Mouse (Mus musculus): ENCODE results near the gene Cmbl. TPM values are rescaled to one million over a fixed set of nuclear protein-coding genes. Genes with fewer than 3 reads are reported as not detected.

The Cmbl gene
- total RNA-seq (2021), result 10 to 100 TPM; 28.0 to 31.2 TPM

GRCm38 (mm10) chr15:31565184-31565583, at the start of gene Cmbl:
Cmbl (plus strand) TSS chr15:31565389.
- DNase-seq (ENCODE audit: low spot score), result no peak
- intact Hi-C loops (cut with DNase I), result no loop called here

GRCm38 (mm10) chr15:31517186-31517585, 48.0 kb upstream of the Cmbl start:
- no peak for DNase-seq (ENCODE audit: low spot score)
- intact Hi-C loops (cut with DNase I), result loop anchor here (2.0 kb wide), 1 partner anchor 70 kb away; no protein-coding TSS in a partner anchor

- intact Hi-C loops (cut with DNase I), result no loop called here
- no peak for DNase-seq (ENCODE audit: low spot score)
These were observed 46.8 kb upstream of the Cmbl start for GRCm38 (mm10) chr15:31518371-31518770.

GRCm38 (mm10) chr15:31519000-31519399, 46.2 kb upstream of the Cmbl start:
- intact Hi-C loops (cut with DNase I), result no loop called here
- DNase-seq (ENCODE audit: low spot score), result no peak

- intact Hi-C loops (cut with DNase I), result no loop called here
- DNase-seq (ENCODE audit: low spot score), result no peak
These were observed 38.7 kb upstream of the Cmbl start for GRCm38 (mm10) chr15:31526463-31526862.

- DNase-seq (ENCODE audit: low spot score), result no peak
- intact Hi-C loops (cut with DNase I), result no loop called here
These were observed 36.7 kb upstream of the Cmbl start for GRCm38 (mm10) chr15:31528477-31528876.

GRCm38 (mm10) chr15:31529103-31529502, 36.1 kb upstream of the Cmbl start:
- no peak for DNase-seq (ENCODE audit: low spot score)
- intact Hi-C loops (cut with DNase I), result no loop called here

GRCm38 (mm10) chr15:31529811-31530658, 35.2 kb upstream of the Cmbl start:
- DNase-seq (ENCODE audit: low spot score), result peak; percentile 17

GRCm38 (mm10) chr15:31530659-31531445, 34.3 kb upstream of the Cmbl start, which contains the start of gene March6:
March6 (minus strand) TSS chr15:31531053.
- intact Hi-C loops (cut with DNase I), result loop anchor here (5.0 to 10.0 kb wide), 5 partner anchors 39 to 306 kb away; partner anchors contain the start of genes Dap and Ropn1l
- DNase-seq (ENCODE audit: low spot score), result peak; percentile 80

More at GRCm38 (mm10) chr15:31529811-31530658, 35.2 kb upstream of the Cmbl start:
- intact Hi-C loops (cut with DNase I), result loop anchor here (5.0 to 10.0 kb wide), 5 partner anchors 38 to 305 kb away; partner anchors contain the start of genes Dap and Ropn1l

GRCm38 (mm10) chr15:31531446-31532330, 33.5 kb upstream of the Cmbl start:
- DNase-seq (ENCODE audit: low spot score), result no peak
- intact Hi-C loops (cut with DNase I), result loop anchor here (5.0 to 10.0 kb wide), 5 partner anchors 39 to 307 kb away; partner anchors contain the start of genes Dap and Ropn1l

- DNase-seq (ENCODE audit: low spot score), result no peak
- intact Hi-C loops (cut with DNase I), result loop anchor here (5.0 to 10.0 kb wide), 5 partner anchors 40 to 308 kb away; partner anchors contain the start of genes Dap and Ropn1l
These were observed 32.7 kb upstream of the Cmbl start for GRCm38 (mm10) chr15:31532331-31533021.

- no peak for DNase-seq (ENCODE audit: low spot score)
- intact Hi-C loops (cut with DNase I), result loop anchor here (5.0 to 10.0 kb wide), 5 partner anchors 39 to 309 kb away; partner anchors contain the start of genes Dap and Ropn1l
These were observed 31.7 kb upstream of the Cmbl start for GRCm38 (mm10) chr15:31533529-31533928.

- DNase-seq (ENCODE audit: low spot score), result no peak
- intact Hi-C loops (cut with DNase I), result loop anchor here (5.0 to 10.0 kb wide), 5 partner anchors 38 to 310 kb away; partner anchors contain the start of genes Dap and Ropn1l
These were observed 30.5 kb upstream of the Cmbl start for GRCm38 (mm10) chr15:31534421-31535258.

- no peak for DNase-seq (ENCODE audit: low spot score)
- intact Hi-C loops (cut with DNase I), result loop anchor here (10.0 kb wide), 1 partner anchor 311 kb away; the partner anchor contains the start of gene Dap
These were observed 29.8 kb upstream of the Cmbl start for GRCm38 (mm10) chr15:31535259-31535855.

- intact Hi-C loops (cut with DNase I), result loop anchor here (10.0 kb wide), 1 partner anchor 311 kb away; the partner anchor contains the start of gene Dap
- no peak for DNase-seq (ENCODE audit: low spot score)
These were observed 29.0 kb upstream of the Cmbl start for GRCm38 (mm10) chr15:31536051-31536737.

- DNase-seq (ENCODE audit: low spot score), result no peak
- intact Hi-C loops (cut with DNase I), result loop anchor here (10.0 kb wide), 1 partner anchor 313 kb away; the partner anchor contains the start of gene Dap
These were observed 27.5 kb upstream of the Cmbl start for GRCm38 (mm10) chr15:31537706-31538105.
